Mouse (Mus musculus): ENCODE results near the gene Utf1.

DNA sequence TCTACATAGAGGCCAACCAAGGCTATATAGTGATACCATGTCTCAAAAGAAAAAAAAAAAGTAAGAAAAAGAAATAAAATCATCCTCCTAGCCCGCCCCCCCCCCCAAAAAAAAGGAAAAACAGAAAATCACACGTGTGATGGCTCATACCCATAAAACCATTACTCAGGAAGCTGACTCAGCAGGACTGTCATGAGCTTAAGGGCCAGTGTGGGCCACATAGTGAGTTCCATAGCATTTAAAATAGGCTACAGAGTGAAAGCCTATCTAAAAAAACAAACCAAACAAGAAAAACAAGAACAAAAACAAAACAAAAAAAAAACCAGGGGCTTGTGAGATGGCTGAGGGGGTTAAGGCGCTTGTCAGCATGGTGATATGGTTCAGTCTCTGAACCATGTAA lies 37.2 kb downstream of the Utf1 start:
- TF ChIP-seq POLR2A (IDR thresholded peaks at IDR 0.05; ENCODE audit: insufficient read depth, low read length) (no peak), CTCF (IDR thresholded peaks at IDR 0.05; ENCODE audit: low read depth, low read length) (no peak)
